Mouse (Mus musculus) neutrophil, adult 5-6 weeks (primary cell): ENCODE measurements around the gene Chrm4. TPM values are rescaled to one million over a fixed set of nuclear protein-coding genes. Genes with fewer than 3 reads are reported as not detected.

ENCODE experiments used
- ATAC-seq: fragments of 151-379, 151-347 bp; 2 replicates; pipeline ENCODE4 v1.8.0; 2017; ENCODE audit warnings: mild to moderate bottlenecking, moderate TSS enrichment; ENCODE audit not compliant: insufficient number of reproducible peaks, poor library complexity, low FRiP score, severe bottlenecking; ENCODE audit errors: extremely low read depth
- total RNA-seq: library from RNA; stranded (forward); fragments of 200-1000 nt; gene quantifications from 2 replicates; pipeline ENCODE4 v1.2.3, GENCODE M21; 2017

Gene Chrm4
- total RNA-seq, 1 experiment from 2014 or later = not detected

DNA sequence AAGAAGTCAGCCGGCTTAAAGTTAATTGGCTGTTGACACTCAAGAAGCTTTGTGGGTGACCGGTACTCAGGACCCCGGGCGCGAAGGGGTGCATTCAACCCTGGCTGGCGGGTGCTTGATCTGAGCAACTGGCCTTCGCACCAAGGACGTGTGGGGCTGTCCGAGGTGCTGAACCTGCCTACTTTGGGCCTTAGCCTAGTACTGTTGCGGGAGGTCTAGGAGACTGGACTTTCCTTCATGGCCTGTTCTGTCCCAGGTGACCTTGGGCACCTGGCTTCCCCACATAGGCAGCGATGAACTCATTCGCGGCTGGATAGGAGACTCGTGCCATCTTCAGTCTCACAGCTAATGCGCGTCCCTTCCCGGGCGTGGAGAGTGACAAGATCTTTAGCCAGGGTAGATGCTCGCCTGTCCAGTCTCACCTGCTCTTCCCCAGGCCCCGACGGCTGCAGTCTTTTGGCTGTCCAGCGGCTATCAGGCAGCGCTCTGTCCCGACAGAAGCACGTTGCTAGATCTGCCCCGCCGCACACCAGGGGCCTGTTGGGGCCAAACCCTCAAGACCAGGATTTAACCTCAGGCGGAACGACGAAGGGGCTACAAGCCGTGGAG, 5.8 kb upstream of the Chrm4 start:
- ATAC-seq = no peak

DNA sequence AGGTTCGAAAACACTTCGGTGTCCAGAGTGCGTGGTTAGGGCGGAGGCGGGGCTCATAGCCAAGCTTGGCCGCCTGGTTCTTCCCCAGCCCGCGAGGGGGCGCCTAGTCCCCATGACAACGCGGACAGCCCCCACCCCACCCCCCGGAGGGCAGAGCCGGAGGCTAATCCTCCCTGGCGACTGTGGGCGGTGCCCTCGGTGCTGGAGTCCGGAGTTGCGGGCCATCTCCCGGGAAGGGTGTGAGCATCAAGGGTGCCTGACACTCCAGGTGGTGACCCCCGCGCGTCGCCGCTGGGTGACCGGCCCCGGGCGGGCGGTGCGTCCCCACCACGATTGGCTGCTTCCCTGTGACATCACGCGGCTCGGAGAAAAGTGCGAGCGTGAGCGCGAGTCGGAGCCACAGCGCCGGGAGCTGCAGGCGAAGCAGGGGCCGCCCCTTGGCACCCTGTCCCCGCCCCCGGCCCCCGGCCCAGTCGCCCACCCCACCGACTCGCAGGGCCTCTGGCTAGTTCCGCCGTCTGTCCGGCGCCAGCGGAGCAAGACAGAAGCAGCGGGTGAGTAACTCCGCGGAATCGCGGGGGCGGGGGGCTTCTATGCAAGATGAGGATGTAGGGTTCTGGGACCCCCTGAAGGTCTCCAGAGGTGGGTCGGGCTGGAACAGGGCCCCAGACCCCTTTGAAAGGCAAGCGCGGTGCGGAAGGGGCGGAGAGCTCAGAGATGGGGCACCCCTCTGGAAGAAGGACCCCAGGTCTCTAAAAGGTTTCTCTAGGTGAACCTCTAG, 5.1 kb upstream of the Chrm4 start:
- ATAC-seq = no peak

DNA sequence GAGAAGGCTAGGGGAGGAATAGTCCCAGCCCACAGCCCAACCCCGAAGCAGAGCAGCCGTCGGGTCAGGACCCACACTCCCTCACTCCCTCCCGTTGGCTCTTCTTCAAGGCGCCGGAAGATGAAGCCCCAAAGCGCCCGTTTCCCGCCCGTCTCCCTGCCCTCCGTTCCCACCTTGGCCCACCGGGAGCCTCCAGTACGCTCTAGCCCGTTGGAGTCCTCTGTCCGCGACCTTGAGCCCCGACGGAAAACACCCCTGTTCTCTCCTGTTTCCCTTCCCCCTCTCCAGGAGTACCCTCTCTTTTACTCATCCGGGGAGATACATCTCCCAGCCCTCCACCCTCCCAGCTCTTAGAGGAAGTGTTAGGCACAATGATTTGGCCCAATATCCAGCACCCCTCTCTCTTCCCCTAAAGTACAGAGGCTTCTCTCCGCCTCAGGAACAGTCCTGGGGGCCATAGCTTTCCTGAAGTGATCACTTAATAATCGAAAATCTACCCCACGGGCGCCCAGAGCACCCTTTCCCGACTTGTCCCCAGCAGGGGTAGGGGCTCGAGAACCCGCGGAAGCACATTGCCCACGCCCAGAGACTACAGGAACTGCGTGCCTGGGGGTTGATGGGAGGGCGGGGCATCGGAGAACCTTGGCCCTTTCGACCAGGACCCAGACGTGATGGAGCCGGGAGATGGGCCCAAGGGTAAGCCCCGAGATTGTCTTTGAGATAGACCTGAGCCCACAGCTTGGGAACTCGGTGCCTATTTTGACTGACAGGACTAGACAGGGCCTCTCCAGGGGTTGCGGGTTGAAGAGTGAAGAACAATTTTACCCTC, 4.2 kb upstream of the Chrm4 start:
- ATAC-seq = no peak

DNA sequence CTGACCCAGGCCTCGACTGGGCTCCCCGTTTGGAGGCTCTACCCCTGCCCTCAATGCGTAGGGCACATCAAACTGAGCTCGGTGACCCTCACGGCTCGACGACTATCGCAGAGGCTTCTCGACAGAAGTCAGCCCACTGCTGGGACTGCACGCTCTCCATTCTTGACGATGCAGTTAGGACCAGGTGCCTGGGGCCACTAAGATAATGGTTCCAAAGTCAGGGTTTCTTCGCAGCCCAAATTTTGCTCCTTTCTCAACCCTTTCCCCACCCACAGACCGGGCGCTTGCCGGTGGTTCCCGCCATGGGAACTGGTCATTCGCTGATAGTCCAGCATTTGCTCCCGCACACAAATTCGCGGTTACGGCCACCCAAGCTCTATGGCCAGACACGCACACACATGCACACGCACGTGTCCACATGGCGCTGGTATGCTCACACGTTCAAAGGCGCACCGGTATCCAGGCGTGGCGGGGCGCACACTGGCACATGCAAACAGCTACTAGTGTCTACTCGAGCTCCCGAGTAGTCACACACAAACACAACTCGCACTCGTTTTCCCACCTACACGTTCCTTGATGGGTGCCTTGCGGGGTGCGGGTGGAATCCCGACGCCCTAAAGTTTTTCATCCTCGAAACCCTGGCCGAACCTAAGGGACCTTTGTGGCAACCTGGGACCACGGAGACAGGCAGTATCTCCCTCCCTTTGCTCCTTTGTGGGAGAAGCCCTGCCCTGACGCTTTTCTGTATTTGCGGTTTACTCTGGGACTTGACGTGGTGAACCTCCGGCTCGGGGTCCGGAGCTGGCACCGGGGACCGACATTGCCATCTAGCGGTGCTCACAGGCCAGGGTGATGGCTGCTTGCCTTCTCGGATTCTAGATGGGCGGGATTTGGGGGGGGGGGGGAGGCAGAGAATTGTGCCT, 3.4 kb upstream of the Chrm4 start:
- peak; percentile 34; the same call in 1 of the 2 replicates for ATAC-seq

DNA sequence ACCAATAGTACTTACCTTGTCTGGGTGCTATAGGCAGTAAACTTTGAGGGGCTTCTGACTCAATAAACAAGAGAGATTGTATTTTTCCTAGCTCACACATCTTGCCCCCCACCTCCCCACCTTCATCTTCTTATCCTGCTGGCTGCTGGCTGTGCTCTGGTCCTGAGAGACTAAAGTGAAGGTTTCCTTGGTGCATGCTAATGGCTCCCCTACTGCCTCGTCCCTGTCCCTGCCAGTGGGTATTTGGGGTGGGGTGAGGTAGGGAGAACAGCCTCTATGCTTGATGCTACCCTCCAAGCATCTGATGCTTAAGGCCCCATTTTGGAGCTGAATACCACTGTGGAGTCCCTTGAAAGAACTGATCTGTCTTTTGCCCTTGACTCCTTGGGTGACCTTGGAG, 2.3 kb upstream of the Chrm4 start:
- ATAC-seq = no peak

DNA sequence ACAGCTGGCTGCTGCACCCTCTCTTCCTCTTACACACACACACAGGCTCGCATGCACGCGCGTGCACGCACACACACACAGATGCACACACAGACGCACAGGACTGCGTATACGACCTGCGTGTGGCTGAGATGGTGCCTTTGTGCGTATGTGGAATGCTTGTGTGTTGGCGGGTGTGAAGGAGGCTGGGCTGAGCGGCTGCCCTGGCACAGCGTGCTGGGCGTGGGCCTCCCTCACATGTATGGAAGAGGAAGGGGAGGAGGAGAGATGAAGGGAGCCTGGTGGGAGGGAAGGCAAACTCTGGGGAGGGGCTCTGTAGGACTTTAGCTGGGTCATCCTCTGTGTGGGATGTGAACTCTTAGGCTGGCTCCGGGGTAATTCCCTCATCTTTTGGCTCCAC, 1.6 kb upstream of the Chrm4 start:
- ATAC-seq = no peak

DNA sequence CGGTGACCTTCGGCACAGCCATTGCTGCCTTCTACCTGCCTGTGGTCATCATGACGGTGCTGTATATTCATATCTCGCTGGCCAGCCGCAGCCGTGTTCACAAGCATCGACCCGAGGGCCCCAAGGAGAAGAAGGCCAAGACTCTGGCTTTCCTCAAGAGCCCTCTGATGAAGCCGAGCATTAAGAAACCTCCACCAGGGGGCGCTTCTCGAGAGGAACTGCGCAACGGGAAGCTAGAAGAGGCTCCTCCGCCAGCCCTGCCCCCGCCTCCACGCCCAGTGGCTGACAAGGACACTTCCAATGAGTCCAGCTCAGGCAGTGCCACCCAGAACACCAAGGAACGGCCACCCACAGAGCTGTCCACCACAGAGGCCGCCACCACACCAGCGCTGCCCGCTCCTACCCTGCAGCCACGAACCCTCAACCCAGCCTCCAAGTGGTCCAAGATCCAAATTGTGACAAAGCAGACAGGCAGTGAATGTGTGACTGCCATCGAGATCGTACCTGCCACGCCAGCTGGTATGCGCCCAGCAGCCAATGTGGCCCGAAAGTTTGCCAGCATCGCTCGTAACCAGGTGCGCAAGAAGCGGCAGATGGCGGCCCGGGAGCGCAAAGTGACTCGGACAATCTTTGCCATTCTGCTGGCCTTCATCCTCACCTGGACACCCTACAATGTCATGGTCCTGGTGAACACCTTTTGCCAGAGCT, 931 bp downstream of the Chrm4 start:
- ATAC-seq = peak; percentile 21; the same call in 1 of the 2 replicates

DNA sequence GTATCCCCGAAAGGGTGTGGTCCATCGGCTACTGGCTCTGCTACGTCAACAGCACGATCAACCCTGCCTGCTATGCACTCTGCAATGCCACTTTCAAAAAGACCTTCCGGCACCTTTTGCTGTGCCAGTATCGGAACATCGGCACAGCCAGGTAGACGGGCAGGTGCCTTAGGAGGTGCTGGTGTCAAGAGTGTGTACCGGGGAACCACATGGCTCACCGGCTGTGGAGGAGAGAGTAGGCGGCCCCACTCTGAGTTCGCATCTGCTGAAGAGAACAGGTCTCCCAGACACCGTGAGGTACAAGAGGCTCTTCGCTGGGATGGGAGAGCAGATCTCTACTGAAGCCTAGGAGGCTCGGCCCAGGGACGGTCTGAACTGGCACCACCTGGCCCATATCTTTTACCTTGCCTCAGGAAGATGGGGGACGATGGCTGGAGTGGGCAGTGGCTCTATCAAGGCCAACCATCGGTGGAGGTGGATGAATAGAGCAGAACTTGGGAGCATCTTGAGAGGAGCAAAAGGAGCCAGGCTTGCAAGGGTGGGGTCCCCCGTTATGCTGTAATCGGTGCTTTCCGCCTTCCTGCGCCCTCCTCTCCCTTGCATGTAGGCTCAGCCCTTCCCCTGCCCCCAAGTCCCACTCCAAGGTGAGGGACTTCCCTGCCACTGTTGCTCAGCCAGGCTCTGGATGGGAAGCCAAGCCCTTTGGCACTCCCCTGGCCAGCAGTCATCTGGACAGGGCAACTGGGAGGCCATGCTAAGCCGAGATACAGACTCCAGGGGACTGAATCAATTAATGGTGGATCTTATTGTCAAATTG, 1.7 kb downstream of the Chrm4 start:
- ATAC-seq = no peak

DNA sequence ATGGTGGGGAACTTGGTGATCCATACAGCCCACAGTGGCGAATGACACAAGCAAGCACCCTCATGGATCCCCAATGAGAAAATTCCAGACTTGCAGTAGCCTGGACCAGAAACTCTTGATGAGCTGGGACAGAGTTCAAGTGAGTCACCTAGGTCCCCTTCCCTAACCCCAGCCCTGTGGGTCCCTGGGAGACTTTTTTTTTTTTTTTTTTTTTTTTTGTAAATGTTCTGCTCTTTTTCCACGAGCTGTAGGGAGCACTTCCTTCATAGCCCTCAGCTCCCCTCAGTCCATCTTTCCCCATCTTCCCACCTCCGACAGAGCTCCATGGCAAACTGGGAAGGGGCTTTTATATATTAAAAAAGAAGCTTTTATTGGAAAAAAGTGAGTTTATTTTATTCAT, 2.4 kb downstream of the Chrm4 start:
- no peak for ATAC-seq

DNA sequence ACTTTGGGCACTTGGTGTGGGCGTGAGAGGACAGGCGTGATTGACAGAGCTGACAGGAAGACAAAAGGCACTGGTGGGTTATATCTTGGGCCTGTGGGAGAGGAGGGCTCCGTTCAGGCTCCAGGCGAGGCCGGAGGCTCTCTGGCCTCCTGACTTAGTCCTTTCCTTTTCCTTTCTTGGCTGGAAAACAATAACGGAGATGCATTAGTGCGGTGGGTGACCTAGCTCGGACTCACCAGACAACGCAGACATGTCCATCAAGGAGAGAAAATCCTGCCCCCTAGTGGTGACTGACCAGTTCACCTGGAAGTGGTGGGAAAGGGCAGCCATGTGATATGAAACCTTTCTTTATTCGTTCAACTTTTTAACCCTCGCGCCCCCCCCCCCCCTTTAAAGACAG, 2.9 kb downstream of the Chrm4 start:
- no peak for ATAC-seq

DNA sequence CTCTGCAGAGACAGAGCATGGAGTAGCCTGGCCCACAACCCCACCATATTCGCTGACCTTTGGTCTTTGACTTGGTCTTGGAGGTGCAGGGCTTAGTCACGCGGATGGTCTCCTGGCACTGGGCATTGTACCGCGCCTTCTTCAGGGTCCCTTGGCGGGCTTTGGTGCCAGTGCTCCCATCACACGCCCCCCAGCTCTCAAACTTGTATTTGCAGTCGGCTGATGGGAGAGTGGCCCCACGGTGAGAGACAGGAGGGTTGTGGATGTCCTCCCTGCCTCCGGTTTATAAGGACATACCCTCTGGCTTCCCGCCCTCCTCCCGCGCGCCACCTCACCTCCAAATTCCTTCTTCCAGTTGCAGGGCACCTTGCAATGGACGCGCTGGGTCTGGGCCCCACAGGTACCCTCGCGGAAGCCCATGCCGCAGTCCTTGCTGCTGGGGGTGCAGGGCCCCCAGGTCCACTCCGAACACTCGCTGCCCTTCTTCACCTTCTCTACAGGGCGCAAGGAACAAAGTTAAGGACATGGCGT, 3.8 kb downstream of the Chrm4 start:
- no peak for ATAC-seq

DNA sequence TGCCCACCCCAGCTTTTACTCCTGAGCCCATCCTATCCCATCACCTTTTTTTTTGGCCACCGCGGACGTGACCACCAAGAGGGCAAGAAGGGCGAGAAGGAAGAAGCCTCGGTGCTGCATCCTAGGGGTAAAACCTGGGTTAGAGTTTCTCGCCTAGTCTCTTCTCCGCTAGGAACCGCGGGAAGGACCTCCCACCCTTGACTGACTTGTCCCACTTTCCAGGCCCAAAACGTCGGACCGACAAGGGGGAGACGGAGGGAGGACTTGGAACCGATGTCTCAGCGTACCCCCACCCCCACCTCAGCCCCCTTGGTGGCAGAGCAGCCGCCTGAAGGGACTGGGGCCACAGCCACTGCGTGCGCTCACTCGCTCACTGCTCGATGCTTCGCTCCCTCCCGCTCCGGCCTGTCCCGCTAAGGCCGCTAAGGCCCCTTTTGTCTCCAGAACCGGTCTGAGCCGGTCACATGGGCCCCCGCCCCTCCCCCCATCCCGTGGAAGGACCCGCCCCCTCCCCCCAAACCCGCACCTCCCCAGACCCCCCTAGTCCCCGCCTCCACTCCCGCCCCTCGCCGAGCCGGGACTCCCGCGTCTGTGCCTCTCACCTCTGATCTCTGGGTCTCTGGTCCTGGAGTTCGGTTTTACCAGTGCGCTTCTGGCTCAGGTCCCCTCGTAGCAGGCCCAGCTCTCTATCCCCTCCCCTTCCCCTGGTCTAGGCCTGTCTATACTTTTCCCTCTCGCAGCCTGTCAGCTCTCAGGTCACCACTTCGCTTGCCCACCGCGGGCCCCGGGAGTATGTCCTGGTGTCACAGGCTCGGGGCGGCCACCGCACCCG, 4.5 kb downstream of the Chrm4 start:
- no peak for ATAC-seq

DNA sequence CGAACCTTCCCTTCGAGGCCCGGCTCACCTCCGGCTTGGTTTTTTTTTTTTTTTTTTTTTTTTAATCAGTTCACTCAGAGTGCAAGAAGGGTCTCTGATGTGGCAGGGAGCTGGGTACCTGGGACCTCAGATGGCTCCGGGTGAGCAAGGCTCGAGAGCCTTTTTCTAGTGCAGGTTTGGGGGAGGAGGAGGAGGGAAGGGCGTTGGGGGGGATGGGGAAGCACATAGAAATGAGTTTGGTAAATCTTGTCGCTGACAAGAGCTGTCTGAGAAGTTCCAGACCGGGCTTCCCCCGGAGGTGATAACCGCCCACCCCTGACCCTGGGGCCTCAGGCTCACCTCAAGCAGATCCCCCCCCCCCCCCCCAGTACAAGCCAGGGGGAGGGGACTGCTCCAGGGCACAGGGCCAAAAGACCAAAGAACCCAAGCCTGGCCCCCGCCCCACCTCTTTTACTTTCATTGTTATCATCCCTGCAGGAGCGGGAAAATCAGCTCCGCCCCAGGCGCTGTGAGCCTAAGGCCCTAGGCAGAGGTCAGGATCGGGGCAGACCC, 5.2 kb downstream of the Chrm4 start, which contains the start of gene Mdk:
Gene Mdk (minus strand): TSS at position 138 of the 552 bp plus-strand sequence.
- no peak for ATAC-seq

DNA sequence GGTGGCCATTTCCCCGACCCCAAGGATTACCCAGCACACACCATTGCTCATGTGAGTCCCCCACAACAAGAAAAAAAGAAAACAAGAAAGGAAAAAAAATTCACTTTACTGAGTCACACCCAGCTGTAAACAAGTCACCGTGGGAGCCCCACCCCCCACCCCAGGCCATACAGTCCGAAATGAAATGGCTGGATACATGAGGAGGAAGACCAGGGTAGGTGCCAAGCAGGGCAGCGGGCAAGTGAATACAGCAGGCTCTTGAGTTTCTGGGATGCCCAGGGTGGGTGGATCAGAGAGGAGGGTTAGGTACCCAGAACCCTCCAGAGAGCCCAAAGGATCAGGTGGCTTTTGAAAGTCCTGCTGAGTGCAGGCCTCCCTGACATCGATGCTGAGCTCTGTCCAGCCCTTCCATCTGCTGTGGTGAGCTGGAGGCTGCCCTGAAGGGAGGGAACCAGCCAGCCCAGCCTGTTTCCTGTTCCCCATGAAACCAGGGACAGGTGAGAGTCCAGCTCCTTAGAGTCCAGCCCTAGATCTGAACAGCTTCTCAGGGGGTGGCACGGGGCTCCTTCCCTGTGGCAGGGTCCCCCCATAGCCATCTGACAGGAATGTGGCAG, 5.8 kb downstream of the Chrm4 start:
- no peak for ATAC-seq

DNA sequence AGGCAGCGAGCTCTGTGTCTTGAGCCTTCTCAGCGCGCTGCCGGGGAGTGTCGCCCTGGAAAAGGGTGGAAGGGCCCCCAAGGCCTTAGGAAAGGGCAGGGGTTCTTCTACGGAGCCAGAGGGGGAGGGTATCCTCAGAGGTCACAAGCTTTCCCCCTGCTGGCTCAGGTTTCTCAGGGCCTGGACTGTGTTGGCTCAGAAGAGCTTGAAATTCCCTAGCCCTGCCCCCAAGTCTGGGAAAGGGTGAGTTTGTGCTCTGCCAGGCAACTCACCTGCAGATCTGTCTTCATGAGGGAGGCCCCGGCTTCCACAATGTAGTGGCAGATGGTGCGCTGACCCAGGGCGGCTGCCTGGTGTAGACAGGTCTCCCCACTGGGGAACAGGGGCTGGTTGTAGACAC, 6.4 kb downstream of the Chrm4 start:
- no peak for ATAC-seq

DNA sequence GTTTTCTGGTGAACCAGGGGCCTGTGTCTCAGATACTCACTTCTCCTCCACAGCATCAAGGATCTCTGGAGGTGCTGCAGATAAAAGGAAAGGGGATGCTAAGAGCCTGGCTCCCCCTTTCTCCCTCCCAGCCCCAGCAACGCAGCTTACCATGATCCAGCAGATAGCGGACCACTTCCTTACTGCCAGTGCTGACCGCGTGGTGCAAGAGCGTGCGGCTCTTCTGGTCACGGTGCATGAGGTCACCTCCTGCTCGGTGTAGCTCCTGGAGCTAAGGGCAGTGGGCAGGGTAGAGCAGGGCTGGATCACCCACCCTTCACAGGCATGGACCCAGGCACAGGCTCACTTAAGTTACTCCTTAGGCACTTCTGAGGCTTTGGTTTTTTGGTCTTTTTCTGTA, 7.0 kb downstream of the Chrm4 start:
- ATAC-seq = no peak
